Mouse (Mus musculus) mouse trophoblast stem cell (cell line): ENCODE measurements around the gene Tgm2.

Source experiments
- in situ Hi-C, 2 experiments: fragments of 300-500 bp; cut with MseI, MboI; formaldehyde crosslinking; loops; 2 replicates in 1 of 2; 3 replicates in 1 of 2; pipeline ENCODE4 v1.15.1; 2025

Gene Tgm2

GRCm38 (mm10) chr2:158115838-158116453 lies 30.3 kb downstream of the Tgm2 start:
- in situ Hi-C loops, result no loop called here

DNA sequence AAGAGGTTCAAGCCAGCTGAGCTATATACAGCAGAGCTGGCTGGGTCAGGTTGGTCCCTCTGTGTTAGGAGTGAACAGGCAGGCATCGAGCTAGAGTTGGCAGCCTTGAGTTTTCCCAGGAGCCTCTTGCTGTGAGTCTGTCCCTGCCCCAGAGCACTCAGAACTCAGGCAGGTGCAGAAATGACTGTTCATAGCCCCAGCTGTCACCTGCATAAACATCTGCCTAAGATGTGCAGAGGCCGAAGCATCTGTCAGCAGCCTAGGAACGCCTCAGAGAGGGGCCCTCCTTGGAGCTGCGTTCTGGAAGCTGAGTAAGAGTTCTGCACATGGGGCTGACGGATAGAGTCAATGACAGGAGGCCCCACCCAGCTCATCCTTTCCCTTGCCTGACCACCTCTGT lies 31.3 kb downstream of the Tgm2 start:
- in situ Hi-C loops, result no loop called here

DNA sequence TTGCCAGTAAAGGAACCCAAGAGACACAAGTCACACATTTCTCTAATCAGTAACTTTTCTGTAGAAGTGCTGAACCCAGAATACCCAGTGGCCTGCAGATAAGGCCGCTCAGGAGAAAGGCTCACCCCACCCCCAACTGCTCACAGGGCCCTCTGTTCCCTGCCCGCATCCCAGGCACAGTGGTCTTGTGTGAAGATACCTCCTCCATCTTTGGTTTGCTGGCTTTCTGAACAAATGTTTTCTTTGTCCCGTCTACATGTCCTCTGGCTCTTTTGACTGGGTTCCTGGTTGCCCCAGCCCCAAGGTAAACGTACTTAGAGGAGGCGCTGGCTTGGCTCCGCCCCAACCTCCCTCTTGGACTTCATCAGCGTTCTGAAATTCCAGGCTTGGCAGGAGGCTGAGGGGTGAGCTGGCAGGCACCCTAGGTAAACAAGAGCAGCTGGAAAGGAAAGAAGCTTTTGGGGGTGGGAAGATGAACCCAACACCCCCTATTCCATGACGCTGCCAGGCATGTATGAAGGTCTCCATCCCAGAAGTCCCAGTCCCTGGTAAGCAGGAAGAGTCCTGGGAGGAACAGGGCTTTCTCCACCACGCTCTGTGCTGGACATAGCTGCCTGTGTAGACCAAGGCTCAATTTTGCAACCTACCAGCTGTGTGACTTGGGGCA lies 32.5 kb downstream of the Tgm2 start:
- in situ Hi-C loops, result no loop called here

- in situ Hi-C loops, result loop anchor here in 1 of 2 experiments (10.0 kb wide), 1 partner anchor 95 kb away; no protein-coding TSS in a partner anchor
Observed at GRCm38 (mm10) chr2:158109516-158109915, 36.7 kb downstream of the Tgm2 start.

DNA sequence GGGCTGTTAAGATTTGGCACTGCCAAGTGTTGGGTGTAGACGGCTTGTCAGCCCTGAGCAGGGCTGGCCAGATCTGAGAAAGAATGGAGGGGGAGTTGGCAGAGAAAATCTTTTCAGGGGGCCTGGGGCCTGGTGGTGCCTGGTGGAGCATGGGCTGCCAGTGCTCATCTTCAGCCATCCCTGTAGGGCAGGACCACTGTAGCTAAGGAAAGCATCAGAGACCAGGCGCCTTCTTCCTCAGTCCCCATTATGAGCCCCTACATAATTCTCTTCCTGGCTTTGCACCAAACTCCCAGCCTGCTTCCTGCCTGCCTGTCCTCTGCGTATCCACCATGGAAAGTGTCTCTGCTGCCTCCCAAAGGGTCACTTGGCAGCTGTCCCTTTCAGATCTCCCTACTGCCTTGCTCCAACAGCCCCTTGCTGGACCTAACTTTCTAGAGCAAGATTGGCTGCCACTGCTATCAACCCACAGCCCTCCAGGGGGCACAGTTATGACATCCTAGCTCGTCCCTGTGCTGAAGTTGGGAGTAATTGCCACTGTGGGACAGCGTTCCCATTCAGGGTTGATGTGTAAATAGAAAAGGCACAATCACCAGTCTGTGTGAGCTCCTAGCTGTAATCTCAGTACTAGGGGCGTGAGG lies 39.2 kb downstream of the Tgm2 start:
- in situ Hi-C loops, result loop anchor here in 1 of 2 experiments (10.0 kb wide), 1 partner anchor 98 kb away; no protein-coding TSS in a partner anchor

DNA sequence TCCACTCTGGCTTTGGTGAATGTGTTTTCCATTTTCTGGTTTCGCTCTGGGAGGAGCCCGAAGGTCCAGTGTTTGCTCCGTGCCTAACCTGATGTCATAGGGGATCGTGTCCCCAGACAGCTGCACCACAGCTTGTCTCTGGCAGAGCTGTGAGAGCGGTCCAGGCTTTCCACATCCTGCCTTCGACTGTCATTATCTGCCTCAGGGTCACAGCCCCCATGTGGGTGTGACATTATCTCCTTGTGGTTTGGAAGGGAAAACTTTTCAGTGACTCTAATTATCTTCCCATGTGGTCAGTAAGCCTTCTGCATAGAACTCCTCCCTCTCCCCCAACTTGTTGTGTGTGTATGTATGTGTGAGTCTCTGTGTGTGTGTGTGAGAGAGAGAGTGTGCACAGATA lies 40.6 kb downstream of the Tgm2 start:
- in situ Hi-C loops, result loop anchor here in 1 of 2 experiments (10.0 kb wide), 1 partner anchor 99 kb away; no protein-coding TSS in a partner anchor

GRCm38 (mm10) chr2:158104966-158105365 lies 41.3 kb downstream of the Tgm2 start:
- in situ Hi-C loops, result loop anchor here in 1 of 2 experiments (10.0 kb wide), 1 partner anchor 100 kb away; no protein-coding TSS in a partner anchor

- in situ Hi-C loops, result loop anchor here in 1 of 2 experiments (10.0 kb wide), 1 partner anchor 103 kb away; no protein-coding TSS in a partner anchor
Observed at GRCm38 (mm10) chr2:158101768-158102167, 44.5 kb downstream of the Tgm2 start.

GRCm38 (mm10) chr2:158099537-158099936 lies 46.7 kb downstream of the Tgm2 start:
- in situ Hi-C loops, result no loop called here

GRCm38 (mm10) chr2:158098730-158099129 lies 47.5 kb downstream of the Tgm2 start:
- in situ Hi-C loops, result no loop called here

GRCm38 (mm10) chr2:158097071-158097470 lies 49.2 kb downstream of the Tgm2 start:
- in situ Hi-C loops, result no loop called here

- in situ Hi-C loops, result no loop called here
Observed at GRCm38 (mm10) chr2:158094846-158095245, 51.4 kb downstream of the Tgm2 start.

DNA sequence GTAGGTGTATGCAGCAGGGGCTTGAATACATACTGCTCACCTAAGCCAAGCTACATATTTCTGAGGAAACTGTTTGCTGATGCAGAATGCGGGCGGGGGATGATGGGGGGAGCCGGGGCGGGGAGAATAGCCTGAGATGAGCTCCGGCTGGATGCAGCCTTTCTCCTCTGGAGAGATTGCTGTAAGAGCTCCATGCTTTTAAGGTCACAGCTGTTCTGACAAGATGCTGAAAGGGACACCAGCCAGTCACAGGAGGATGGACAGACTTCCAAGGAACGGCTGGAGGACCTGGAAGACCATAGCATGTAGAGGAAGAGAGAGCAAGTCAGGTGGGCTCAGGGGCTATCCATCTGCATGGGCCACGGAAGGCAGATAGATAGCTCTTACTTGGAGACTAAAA lies 51.9 kb downstream of the Tgm2 start:
- in situ Hi-C loops, result no loop called here

DNA sequence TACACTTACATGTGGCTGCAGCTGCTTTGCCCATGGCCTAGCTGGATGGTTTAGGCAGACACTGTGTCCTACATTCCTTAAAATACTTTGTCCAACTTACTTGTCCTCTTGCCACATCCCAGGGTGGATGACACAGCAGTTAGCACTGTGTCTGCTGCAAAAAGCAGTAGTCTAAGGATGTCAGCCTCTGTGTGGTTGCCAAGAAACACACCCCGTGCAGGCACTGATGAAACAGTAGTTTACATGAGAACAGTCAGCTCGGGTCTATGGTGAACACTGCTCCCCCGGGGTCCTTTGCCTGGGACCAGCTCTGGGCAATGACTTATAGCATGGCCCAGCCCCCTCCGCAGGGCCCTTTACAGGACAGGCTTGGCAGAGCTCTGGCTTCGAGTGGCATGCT lies 52.9 kb downstream of the Tgm2 start:
- in situ Hi-C loops, result no loop called here

DNA sequence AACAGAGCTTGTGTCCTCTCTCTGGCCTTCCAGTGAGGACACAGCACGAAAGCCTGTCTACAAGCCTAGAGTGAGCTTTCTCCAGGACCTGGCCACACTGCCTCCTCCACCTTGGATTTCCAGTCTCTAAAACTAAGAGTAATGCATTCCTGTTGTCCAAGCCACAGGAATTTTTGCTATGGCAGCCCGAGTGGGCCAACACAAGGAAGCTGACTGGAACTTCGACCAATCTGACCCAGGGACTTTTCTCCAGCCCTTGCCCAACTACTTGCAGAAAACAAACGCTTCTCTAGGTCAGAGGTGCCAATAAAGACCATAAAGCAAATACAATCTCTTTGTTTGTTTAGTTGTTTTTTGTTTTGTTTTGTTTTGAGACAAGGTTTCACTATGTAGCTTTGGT lies 56.1 kb downstream of the Tgm2 start:
- in situ Hi-C loops, result no loop called here

DNA sequence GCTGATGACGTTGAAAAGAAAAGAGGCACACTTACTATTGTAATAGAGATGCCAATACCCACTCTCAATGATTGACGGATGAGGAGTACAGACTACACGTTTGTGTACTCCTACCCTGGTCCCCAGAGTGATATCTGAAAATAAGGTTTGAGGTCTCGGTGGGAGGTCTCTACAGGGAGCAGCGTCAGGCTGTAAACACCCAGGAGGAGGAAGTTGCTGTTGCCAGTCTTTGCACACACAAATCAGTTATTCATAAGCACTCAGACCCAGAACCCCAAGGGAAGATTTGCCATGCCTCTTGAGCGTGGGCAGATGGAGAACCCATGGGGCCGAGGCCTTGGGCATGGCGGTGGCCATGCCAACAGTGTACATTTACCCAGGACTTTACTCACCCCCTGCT lies 61.8 kb downstream of the Tgm2 start:
- in situ Hi-C loops, result no loop called here

DNA sequence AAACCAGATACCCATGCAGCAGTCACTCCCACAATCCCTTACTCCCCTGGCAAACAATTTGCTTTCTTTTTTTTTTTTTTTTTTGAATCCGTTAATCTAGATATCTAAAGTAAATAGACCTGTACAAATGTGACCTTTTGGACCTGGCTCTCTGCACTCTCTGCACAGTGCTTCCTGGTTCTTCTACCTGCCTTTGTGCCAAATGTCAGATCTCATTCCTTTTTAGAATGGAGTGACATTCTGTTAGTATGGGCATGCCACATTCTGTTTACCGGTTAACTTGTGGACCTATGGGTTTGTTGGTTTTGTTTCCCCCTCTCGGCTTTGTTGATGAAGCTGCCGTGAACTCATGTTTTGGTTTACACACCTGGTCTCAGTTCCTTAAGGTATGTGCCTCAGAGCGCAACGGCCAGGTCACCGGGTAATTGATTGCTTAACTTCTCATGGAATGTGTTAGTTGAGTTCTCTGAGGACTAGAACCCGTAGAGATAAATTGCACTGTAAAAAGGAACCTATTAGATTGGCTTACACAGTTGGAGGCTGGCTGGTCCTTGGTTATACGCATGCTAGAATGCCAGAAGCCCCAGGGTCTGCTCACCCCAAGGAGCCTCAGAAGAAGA lies 65.5 kb downstream of the Tgm2 start:
- in situ Hi-C loops, result no loop called here

GRCm38 (mm10) chr2:158079843-158080395 lies 66.3 kb downstream of the Tgm2 start:
- in situ Hi-C loops, result no loop called here

GRCm38 (mm10) chr2:158078971-158079370 lies 67.3 kb downstream of the Tgm2 start:
- in situ Hi-C loops, result no loop called here

DNA sequence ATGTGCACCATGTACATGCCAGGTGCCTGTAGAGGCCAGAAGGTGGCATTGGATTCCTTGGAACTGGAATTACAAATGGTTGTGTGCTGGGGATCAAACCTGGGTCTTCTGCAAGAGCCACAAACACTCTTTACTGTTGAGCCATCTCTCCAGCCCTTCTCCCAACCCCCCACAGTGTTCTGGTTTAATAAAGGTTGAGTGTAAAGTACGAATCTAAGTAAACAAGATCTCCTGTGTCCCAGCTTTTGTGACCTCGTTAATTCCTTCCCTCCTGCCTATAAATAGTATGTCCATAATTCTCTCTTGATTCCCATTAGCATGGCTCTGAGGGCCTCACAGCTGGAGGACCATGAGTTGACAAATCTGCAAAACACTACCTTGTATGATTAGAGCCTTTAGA lies 68.3 kb downstream of the Tgm2 start:
- in situ Hi-C loops, result no loop called here

- in situ Hi-C loops, result no loop called here
Observed at GRCm38 (mm10) chr2:158076690-158077089, 69.5 kb downstream of the Tgm2 start.

GRCm38 (mm10) chr2:158074835-158075234 lies 71.4 kb downstream of the Tgm2 start:
- in situ Hi-C loops, result no loop called here
